Comparison of ENCODE assay signal across 12 mouse cellular contexts in the genomic region with DNA sequence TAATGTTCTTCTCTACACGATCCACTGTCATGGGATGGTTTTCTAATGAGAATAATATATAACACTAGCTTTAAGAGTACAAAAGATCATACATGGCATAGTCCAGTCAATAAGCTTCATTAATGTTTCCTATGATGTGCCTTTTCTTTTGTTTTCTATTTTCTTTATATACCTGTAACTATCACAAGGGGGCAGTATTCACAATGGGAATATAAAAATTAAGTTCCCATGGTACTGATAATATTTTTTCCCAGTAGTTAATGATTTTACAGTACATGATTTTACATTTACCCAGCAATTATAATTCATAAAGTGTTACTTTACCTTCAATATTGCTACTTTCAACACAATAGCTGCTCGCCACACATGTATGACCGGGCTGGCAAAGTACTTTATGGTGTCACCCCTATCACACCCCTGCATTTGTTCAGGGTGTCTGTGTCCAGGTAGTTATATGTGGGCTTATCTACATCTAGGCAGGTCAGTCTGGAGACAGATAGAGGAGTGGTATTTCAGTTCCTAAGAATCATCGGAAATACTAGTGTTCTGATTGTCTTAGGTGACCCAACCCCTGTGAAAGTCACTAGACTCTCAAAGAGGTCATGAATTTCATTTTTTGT.
DNase-seq lines count a peak whose midpoint lies in the region; ATAC-seq and TF ChIP-seq lines count a peak whose summit lies in the region.
"Had no signal": no experiment of that assay in that cellular context is flagged by ENCODE, and none has a peak within 500 bp of the region (broad histone marks: within the 10 kb centered on the region; RNA-seq: fewer than 3 reads in every experiment).

No protein-coding gene starts in this region.

- H3K9me3 ChIP-seq in forebrain, embryonic 13.5 days (replicated peaks), result no peaks in the 10 kb centered on the region
- no peaks in the 10 kb centered on the region for H3K9me3 ChIP-seq in forebrain, embryonic 16.5 days (ENCODE audit: control insufficient read depth, low read length)
- no peaks in the 10 kb centered on the region for H3K9me3 ChIP-seq in lung, embryonic 14.5 days (ENCODE audit: low read depth, low read length)
- H3K9me3 ChIP-seq: heart, embryonic 13.5 days; liver, embryonic 13.5 days; neural tube, embryonic 13.5 days had no signal

- H3K27me3 ChIP-seq in forebrain, embryonic 13.5 days, result no peaks in the 10 kb centered on the region
- no peaks in the 10 kb centered on the region for H3K27me3 ChIP-seq in forebrain, embryonic 16.5 days (replicated peaks; ENCODE audit: control insufficient read depth, insufficient read depth, low read length)
- H3K27me3 ChIP-seq in lung, embryonic 14.5 days (ENCODE audit: insufficient read depth, low read length), result no peaks in the 10 kb centered on the region
- H3K27me3 ChIP-seq: heart, embryonic 13.5 days; liver, embryonic 13.5 days; neural tube, embryonic 13.5 days had no signal

- H3K4me2 ChIP-seq in forebrain, embryonic 13.5 days, result no peak overlapping the region
- H3K4me2 ChIP-seq in forebrain, embryonic 16.5 days (ENCODE audit: low read length), result no peak overlapping the region
- H3K4me2 ChIP-seq in lung, embryonic 14.5 days, result no peak overlapping the region
- H3K4me2 ChIP-seq: heart, embryonic 13.5 days; liver, embryonic 13.5 days; neural tube, embryonic 13.5 days had no signal

- no peak overlapping the region for H3K4me3 ChIP-seq in forebrain, embryonic 13.5 days
- no peak overlapping the region for H3K4me3 ChIP-seq in forebrain, embryonic 16.5 days (replicated peaks; ENCODE audit: low read length)
- no peak overlapping the region for H3K4me3 ChIP-seq in lung, embryonic 14.5 days (ENCODE audit: low read depth, low read length)
- H3K4me3 ChIP-seq: heart, embryonic 13.5 days; liver, embryonic 13.5 days; neural tube, embryonic 13.5 days had no signal

- TF ChIP-seq CTCF in lung, embryonic 14.5 days (IDR thresholded peaks at IDR 0.05; ENCODE audit: low read depth), result peak; percentile 48

- peak; percentile 58; the same call in 1 of the 2 replicates for ATAC-seq in forebrain, embryonic 13.5 days
- ATAC-seq in forebrain, embryonic 16.5 days, result no peak
- ATAC-seq in lung, embryonic 14.5 days (ENCODE audit: insufficient read depth), result no peak
- ATAC-seq in erythroblast, adult 5-6 weeks (replicated peaks; ENCODE audit: low FRiP score, poor library complexity, severe bottlenecking), result no peak

- no peak overlapping the region for H3K9ac ChIP-seq in forebrain, embryonic 13.5 days
- H3K9ac ChIP-seq in forebrain, embryonic 16.5 days (replicated peaks; ENCODE audit: low read depth, low read length), result no peak overlapping the region
- H3K9ac ChIP-seq in lung, embryonic 14.5 days, result no peak overlapping the region
- H3K9ac ChIP-seq: heart, embryonic 13.5 days; liver, embryonic 13.5 days; neural tube, embryonic 13.5 days had no signal

- H3K27ac ChIP-seq in forebrain, embryonic 13.5 days, result no peak overlapping the region
- no peak overlapping the region for H3K27ac ChIP-seq in forebrain, embryonic 16.5 days (ENCODE audit: low read length)
- H3K27ac ChIP-seq in lung, embryonic 14.5 days (ENCODE audit: low read depth), result no peak overlapping the region
- H3K27ac ChIP-seq: heart, embryonic 13.5 days; liver, embryonic 13.5 days; neural tube, embryonic 13.5 days had no signal

- 93% methylated on average over 4 of the region's 4 CpGs for WGBS in forebrain, embryonic 13.5 days
- WGBS in forebrain, embryonic 16.5 days, result 90% methylated on average over 4 of the region's 4 CpGs
- WGBS in lung, embryonic 14.5 days, result 83% methylated on average over 4 of the region's 4 CpGs

- DNase-seq in lung, embryonic 14.5 days, result peak; percentile 69
- DNase-seq in lung, adult 18-20 months, result no peak
- DNase-seq in ZHBTc4 (ENCODE audit: low read depth, low spot score), result peak; percentile 1
- DNase-seq in retina, embryonic 14.5 days (ENCODE audit: low spot score), result peak; percentile 44
- no peak for DNase-seq in left cerebral cortex, postnatal 14 days (ENCODE audit: low spot score in 2 of 2)
- DNase-seq: kidney, postnatal 14 days; liver, embryonic 13.5 days had no signal

- intact Hi-C loops in left cerebral cortex, postnatal 14 days (cut with DNase I), result loop anchor here (5.0 kb wide), 1 partner anchor 590 kb away; no protein-coding TSS in a partner anchor

- H3K4me1 ChIP-seq in forebrain, embryonic 13.5 days, result no peaks in the 10 kb centered on the region
- no peaks in the 10 kb centered on the region for H3K4me1 ChIP-seq in forebrain, embryonic 16.5 days (replicated peaks; ENCODE audit: control insufficient read depth, insufficient read depth, low read length)
- H3K4me1 ChIP-seq in lung, embryonic 14.5 days (ENCODE audit: insufficient read depth), result no peaks in the 10 kb centered on the region
- H3K4me1 ChIP-seq: heart, embryonic 13.5 days; liver, embryonic 13.5 days; neural tube, embryonic 13.5 days had no signal

- H3K36me3 ChIP-seq in forebrain, embryonic 13.5 days (ENCODE audit: poor library complexity, severe bottlenecking), result no peaks in the 10 kb centered on the region
- H3K36me3 ChIP-seq in forebrain, embryonic 16.5 days (ENCODE audit: control insufficient read depth, insufficient read depth), result no peaks in the 10 kb centered on the region
- no peaks in the 10 kb centered on the region for H3K36me3 ChIP-seq in lung, embryonic 14.5 days (ENCODE audit: insufficient read depth)
- H3K36me3 ChIP-seq: heart, embryonic 13.5 days; liver, embryonic 13.5 days; neural tube, embryonic 13.5 days had no signal

Comparison
In these comparisons a context has a peak if more than half of its experiments do, and no peak if none do; other contexts are left out.
1. DNase-seq: peak in lung, embryonic 14.5 days (single experiment), ZHBTc4 (single experiment) and retina, embryonic 14.5 days (single experiment); none in lung, adult 18-20 months (0 of 2) and left cerebral cortex, postnatal 14 days (0 of 2).